Mouse (Mus musculus): ENCODE data around the gene Cpxm2.

DNA sequence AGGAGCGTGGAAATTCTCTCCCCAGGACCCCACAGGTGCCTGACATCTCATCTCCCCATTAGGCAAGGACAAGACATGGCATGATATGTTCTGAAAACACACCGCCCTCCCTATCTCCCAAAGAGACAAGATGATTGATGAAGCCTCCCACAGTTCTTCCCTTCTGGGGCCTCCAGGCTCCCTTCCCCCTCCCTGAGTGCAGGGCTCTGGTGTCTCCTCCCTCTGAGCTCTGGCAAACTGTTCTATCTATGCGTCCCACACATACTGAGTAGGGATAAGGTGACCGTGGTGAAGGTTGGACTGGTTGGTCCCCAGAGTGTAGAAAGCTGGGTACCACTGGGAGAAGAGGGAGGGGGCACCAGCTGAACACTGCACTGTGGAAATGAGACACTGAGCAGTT lies 56.1 kb downstream of the Cpxm2 start:
- TF ChIP-seq CTCF (IDR thresholded peaks at IDR 0.05; ENCODE audit: borderline replicate concordance, insufficient read depth, low read depth, low read length): no peak
- no peak for TF ChIP-seq POLR2A (IDR thresholded peaks at IDR 0.05; ENCODE audit: borderline replicate concordance, insufficient read depth, low read length)

All from cerebellum, adult 2 months (tissue).